Mouse (Mus musculus) liver, embryonic 12.5 days (tissue): ENCODE results near the gene Hist1h3a. TPM values are rescaled to one million over a fixed set of nuclear protein-coding genes. Genes with fewer than 3 reads are reported as not detected.
"Not testable (repeated sequence)": the region's sequence is repeated elsewhere in the genome, so short reads cannot be mapped to it uniquely, and the experiment has no call there.

Experiments used
- ATAC-seq: fragments of 200-750 bp; cut with Nextera tagmentation; 2 replicates; pipeline ENCODE4 v1.8.0; 2017; ENCODE audit warnings: moderate number of reproducible peaks, mild to moderate bottlenecking, moderate library complexity
- H3K27ac ChIP-seq: fragments of 300-500 bp; sonication (generic); 2 replicates; pipeline ENCODE4 v1.5.1; 2016; ENCODE audit warnings: mild to moderate bottlenecking
- H3K27me3 ChIP-seq: fragments of 300-500 bp; sonication (generic); replicated peaks from 2 replicates; pipeline ENCODE4 v1.6.1; 2016; ENCODE audit warnings: mild to moderate bottlenecking, moderate library complexity
- H3K36me3 ChIP-seq: fragments of 300-500 bp; sonication (generic); 2 replicates; pipeline ENCODE4 v1.6.1; 2016; ENCODE audit warnings: mild to moderate bottlenecking, moderate library complexity
- H3K4me1 ChIP-seq: fragments of 300-500 bp; sonication (generic); 2 replicates; pipeline ENCODE4 v1.6.1; 2016
- H3K4me2 ChIP-seq: fragments of 300-500 bp; sonication (generic); 2 replicates; pipeline ENCODE4 v1.6.1; 2016; ENCODE audit warnings: mild to moderate bottlenecking, moderate library complexity
- H3K4me3 ChIP-seq: fragments of 300-500 bp; sonication (generic); 2 replicates; pipeline ENCODE4 v1.5.1; 2016; ENCODE audit warnings: mild to moderate bottlenecking, moderate library complexity
- H3K9ac ChIP-seq: fragments of 300-500 bp; sonication (generic); 2 replicates; pipeline ENCODE4 v1.6.1; 2016; ENCODE audit warnings: mild to moderate bottlenecking, moderate library complexity
- H3K9me3 ChIP-seq: fragments of 300-500 bp; sonication (generic); replicated peaks from 2 replicates; pipeline ENCODE4 v1.6.1; 2016; ENCODE audit warnings: mild to moderate bottlenecking, moderate library complexity
- WGBS: fragments of 180-500 bp; shearing (Covaris S2); methylation state at CpG from one replicate; pipeline ENCODE4 v1.1.7; 2016; ENCODE audit not compliant: insufficient replicate concordance; 5-methylcytosine and 5-hydroxymethylcytosine counted together
- polyA plus RNA-seq: library from polyadenylated mRNA; unstranded; fragments of >200 nt; fragmentation: Nextera tagmentation; extraction: Ambion mirVana; gene quantifications from 2 replicates; pipeline ENCODE4 v1.2.1, GENCODE M21; 2016

Hist1h3a gene
- polyA plus RNA-seq, 1 experiment from 2014 or later, result 6.8 TPM

DNA sequence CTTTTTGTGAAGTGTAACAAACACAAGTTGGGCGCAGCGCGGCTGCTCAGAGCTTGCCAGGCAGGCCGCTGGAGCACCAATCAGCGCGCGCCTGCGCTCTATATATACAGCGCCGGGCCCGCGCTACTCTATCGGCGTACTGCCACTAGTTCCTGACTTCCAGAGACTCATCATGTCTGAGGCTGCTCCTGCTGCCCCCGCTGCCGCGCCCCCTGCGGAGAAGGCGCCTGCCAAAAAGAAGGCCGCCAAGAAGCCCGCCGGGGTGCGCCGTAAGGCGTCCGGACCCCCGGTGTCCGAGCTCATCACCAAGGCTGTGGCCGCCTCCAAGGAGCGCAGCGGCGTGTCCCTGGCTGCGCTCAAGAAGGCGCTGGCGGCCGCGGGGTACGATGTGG, 23.5 kb downstream of the Hist1h3a start, which contains the start of gene Hist1h1c:
Gene Hist1h1c, plus strand, starts transcription at position 132 of the 392 bp plus-strand sequence.
- Histone ChIP-seq H3K36me3 (no peaks in the 10 kb centered on the region), H3K27ac (peak within 1 kb of the TSS; percentile 100), H3K9me3 (no peaks in the 10 kb centered on the region), H3K4me3 (peak within 1 kb of the TSS; percentile 60), H3K27me3 (no peaks in the 10 kb centered on the region), H3K9ac (peak within 1 kb of the TSS; percentile 92), H3K4me2 (peak within 1 kb of the TSS; percentile 79), H3K4me1 (peaks cover 39% of the 10 kb centered on the region)
- peak; percentile 80 for ATAC-seq
- under 1% methylated on average over 38 of the region's 38 CpGs for WGBS

DNA sequence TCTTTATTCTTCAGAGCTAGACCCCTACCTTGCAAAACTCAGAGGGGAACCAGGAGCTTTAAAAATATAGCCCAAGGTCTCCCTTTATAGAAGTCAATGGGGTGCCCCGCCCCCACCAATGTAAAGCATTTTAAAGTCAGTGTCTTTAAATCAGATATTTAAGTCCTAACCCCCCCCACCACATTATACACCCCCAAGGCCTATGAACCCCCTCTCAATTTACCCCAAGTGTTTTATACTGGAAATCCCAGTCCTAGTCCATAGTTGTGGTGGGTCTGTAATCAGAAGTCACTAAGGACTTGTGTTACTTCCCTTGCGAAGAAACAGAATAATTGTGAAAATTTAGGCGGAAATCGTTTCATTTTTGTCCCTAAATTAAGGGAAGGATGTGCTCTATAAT, 24.1 kb downstream of the Hist1h3a start:
- H3K27me3 ChIP-seq, result no peaks in the 10 kb centered on the region
- peak overlapping the region; percentile 79 for H3K4me2 ChIP-seq
- H3K27ac ChIP-seq, result peak overlapping the region; percentile 100
- H3K4me3 ChIP-seq, result peak overlapping the region; percentile 60
- no peaks in the 10 kb centered on the region for H3K9me3 ChIP-seq
- no peak for ATAC-seq
- H3K4me1 ChIP-seq, result peaks cover 35% of the 10 kb centered on the region
- no peaks in the 10 kb centered on the region for H3K36me3 ChIP-seq
- peak overlapping the region; percentile 92 for H3K9ac ChIP-seq
- WGBS, result 20% methylated on average over 4 of the region's 4 CpGs

DNA sequence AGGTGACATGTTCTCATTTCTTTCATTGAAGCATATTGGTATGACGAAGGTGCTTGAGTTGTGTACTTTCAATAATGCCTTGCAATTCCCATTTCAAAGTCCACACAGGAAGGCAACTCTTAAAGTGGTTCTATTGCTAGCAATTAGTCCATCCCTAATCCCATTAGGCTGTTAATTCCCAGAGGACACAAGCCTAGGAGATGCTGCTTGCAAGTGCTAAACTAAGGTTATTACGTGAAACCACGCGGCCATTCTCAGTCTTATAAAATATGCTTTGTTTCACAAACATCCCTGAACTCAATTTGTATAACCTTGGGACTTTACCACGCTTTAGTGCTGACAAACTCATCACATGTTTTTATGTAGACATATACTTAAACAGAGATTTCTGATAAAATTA, 25.1 kb downstream of the Hist1h3a start:
- 0 out of 2 replicates have a peak overlapping the region, but pooled peaks have one; percentile 4 for H3K9ac ChIP-seq
- H3K4me1 ChIP-seq, result peaks cover 31% of the 10 kb centered on the region
- H3K9me3 ChIP-seq, result no peaks in the 10 kb centered on the region
- no peak overlapping the region for H3K4me2 ChIP-seq
- H3K4me3 ChIP-seq, result no peak overlapping the region
- 84% methylated on average over 5 of the region's 5 CpGs for WGBS
- peak overlapping the region; percentile 48 for H3K27ac ChIP-seq
- ATAC-seq, result no peak
- H3K27me3 ChIP-seq, result no peaks in the 10 kb centered on the region
- no peaks in the 10 kb centered on the region for H3K36me3 ChIP-seq

DNA sequence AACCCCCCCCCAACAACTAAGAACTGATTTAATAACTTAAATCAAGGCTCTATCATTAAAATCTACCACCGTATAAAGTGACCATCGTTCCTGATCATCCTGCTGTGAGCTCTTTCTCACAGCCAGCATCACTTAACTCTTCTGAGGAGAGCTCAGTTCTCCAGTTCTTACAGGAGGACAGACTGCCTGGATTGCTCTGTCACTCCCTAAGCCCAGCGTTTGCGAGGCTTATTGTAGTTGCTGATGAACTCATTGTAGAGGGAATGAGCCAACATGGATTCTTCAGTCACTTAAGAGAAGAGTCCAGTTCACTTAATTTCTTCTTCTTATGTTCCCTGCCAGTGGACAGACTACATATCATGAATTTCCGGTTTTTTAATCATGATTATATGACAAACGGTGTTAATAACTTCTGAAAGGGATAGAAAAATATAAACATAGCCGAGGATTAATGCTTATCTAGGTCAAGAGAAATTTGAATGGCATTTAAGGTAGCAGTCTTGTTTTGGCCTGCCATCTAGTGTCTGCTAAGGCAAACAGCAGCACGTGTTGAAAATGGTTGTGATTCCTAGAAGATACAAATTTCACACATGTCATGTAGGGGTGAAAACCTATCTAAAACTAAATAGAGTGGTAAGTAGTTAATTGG, 29.9 kb downstream of the Hist1h3a start:
- Histone ChIP-seq H3K4me1 (peaks cover 34% of the 10 kb centered on the region), H3K4me3 (no peak overlapping the region), H3K36me3 (no peaks in the 10 kb centered on the region), H3K9me3 (no peaks in the 10 kb centered on the region), H3K9ac (0 out of 2 replicates have a peak overlapping the region, but pooled peaks have one; percentile 22), H3K27ac (no peak overlapping the region), H3K4me2 (no peak overlapping the region), H3K27me3 (no peaks in the 10 kb centered on the region)
- no peak for ATAC-seq
- WGBS, result 23% methylated on average over 8 of the region's 8 CpGs

DNA sequence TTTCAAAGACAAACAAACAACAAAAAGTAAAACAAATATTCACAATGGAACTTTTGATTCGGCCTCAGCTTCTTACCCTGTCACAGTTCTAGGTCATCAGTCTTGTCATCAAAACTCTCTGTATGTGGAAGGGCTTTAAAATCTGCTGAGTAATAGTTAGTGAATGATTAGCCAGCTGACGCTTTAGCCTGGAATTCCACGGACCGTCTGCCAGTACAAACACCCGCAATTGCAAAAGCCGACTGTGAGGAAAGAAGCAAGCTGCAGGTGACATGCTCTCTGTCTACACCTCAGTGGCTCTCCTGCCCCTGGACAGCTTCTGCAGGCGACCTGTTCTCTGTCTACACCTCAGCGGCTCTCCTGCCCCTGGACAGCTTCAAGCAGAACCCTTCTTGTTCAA, 31.7 kb downstream of the Hist1h3a start:
- no peak overlapping the region for H3K4me2 ChIP-seq

DNA sequence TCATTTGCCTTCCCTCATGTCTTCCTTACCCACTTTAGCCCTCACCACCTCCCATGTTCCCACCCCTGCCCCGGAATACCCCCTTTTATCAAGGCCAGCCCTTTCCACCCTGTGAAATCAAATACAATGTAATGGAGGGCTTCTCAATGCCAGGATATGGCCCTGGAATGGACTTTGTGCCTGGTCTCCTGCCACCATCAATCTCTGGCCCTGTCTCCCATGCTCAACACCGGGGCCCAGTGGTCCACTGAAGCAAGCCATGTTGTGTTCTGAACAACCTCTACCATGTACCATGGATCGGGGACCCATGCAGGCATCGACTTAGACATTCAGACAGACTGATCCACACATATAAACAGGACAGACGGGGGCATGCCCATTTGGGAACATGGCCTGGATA, 32.5 kb downstream of the Hist1h3a start:
- H3K4me2 ChIP-seq, result no peak overlapping the region
- WGBS, result 78% methylated on average over 5 of the region's 5 CpGs
- no peaks in the 10 kb centered on the region for H3K36me3 ChIP-seq
- H3K9me3 ChIP-seq, result no peaks in the 10 kb centered on the region
- no peak overlapping the region for H3K4me3 ChIP-seq
- ATAC-seq, result no peak
- H3K9ac ChIP-seq, result no peak overlapping the region
- 0 out of 2 replicates have a peak overlapping the region, but pooled peaks have one; percentile 65 for H3K27ac ChIP-seq
- 0 out of 2 replicates have a peak, but pooled peaks cover 2% of the 10 kb centered on the region for H3K27me3 ChIP-seq
- peaks cover 47% of the 10 kb centered on the region for H3K4me1 ChIP-seq

More for the DNA sequence above, 31.7 kb downstream of the Hist1h3a start:
- 0 out of 2 replicates have a peak, but pooled peaks cover 2% of the 10 kb centered on the region for H3K27me3 ChIP-seq
- peak; percentile 46; the same call in 1 of the 2 replicates for ATAC-seq
- 0 out of 2 replicates have a peak overlapping the region, but pooled peaks have one; percentile 37 for H3K27ac ChIP-seq
- H3K4me3 ChIP-seq, result no peak overlapping the region
- H3K36me3 ChIP-seq, result no peaks in the 10 kb centered on the region
- no peaks in the 10 kb centered on the region for H3K9me3 ChIP-seq
- peaks cover 40% of the 10 kb centered on the region for H3K4me1 ChIP-seq
- H3K9ac ChIP-seq, result no peak overlapping the region
- WGBS, result 66% methylated on average over 8 of the region's 8 CpGs

DNA sequence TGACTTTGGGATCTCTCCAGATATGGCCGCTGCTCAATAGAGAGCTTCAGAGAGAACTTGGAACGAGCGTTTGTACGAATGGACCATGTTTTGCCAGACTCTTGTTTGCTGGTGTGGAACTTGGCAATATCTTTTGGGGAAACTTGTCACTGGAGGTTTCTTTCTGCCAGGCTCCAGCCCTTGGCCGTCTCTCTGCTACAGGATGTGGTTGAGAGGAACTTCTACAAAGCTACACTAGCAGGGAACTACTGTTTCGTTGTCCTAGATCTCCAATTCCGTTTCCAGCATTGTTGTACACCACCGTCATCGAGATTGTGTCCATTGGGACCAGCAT, 33.0 kb downstream of the Hist1h3a start:
- no peaks in the 10 kb centered on the region for H3K9me3 ChIP-seq
- H3K36me3 ChIP-seq, result no peaks in the 10 kb centered on the region
- no peak for ATAC-seq
- no peak overlapping the region for H3K4me3 ChIP-seq
- H3K9ac ChIP-seq, result no peak overlapping the region; the same call in 1 of the 2 replicates
- peaks cover 53% of the 10 kb centered on the region for H3K4me1 ChIP-seq
- 51% methylated on average over 9 of the region's 9 CpGs for WGBS
- peak overlapping the region; percentile 40 for H3K4me2 ChIP-seq
- 0 out of 2 replicates have a peak overlapping the region, but pooled peaks have one; percentile 65 for H3K27ac ChIP-seq
- 0 out of 2 replicates have a peak, but pooled peaks cover 2% of the 10 kb centered on the region for H3K27me3 ChIP-seq

DNA sequence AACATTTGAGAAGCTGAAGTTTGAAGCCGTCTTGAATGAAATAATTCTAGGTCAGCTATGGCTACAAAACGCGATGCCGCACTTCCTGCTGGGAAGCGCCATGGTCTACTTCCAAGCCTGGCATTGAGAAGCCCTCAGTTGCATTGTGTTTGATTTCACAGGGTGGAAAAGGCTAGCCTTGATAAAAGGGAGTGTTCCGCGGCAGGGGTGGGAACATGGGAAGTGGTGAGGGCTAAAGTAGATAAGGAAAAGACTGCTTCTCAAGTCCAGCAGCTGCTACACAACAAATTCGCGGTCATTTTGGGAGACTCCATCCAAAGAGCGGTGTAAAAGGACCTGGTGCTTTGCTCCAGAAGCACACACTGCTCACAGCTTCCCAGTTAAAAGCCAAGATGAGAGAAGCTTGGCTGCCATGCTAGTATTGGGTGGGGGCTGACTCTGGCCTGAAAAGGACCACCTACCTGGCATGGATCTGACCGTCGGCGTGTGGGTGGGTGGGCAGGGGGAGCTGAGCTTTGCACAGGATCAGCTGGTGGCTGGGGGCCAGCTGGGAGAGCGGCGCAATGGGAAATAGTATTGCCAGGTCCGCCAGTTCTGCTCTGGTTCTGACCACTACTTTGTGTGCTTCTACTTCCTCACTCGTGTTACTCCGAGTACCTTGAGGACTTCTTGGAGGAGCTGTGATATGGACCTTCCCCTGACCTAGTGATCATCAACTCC, 33.6 kb downstream of the Hist1h3a start:
- no peaks in the 10 kb centered on the region for H3K36me3 ChIP-seq
- peaks cover 58% of the 10 kb centered on the region for H3K4me1 ChIP-seq
- H3K4me2 ChIP-seq, result peak overlapping the region; percentile 40
- 0 out of 2 replicates have a peak overlapping the region, but pooled peaks have one; percentile 65 for H3K27ac ChIP-seq
- WGBS, result 46% methylated on average over 18 of the region's 18 CpGs
- no peaks in the 10 kb centered on the region for H3K9me3 ChIP-seq
- H3K27me3 ChIP-seq, result 0 out of 2 replicates have a peak, but pooled peaks cover 2% of the 10 kb centered on the region
- H3K9ac ChIP-seq, result peak overlapping the region; percentile 40; the same call in 1 of the 2 replicates
- no peak overlapping the region for H3K4me3 ChIP-seq
- 0 out of 2 replicates have a peak, but pooled peaks have one; percentile 36 for ATAC-seq

DNA sequence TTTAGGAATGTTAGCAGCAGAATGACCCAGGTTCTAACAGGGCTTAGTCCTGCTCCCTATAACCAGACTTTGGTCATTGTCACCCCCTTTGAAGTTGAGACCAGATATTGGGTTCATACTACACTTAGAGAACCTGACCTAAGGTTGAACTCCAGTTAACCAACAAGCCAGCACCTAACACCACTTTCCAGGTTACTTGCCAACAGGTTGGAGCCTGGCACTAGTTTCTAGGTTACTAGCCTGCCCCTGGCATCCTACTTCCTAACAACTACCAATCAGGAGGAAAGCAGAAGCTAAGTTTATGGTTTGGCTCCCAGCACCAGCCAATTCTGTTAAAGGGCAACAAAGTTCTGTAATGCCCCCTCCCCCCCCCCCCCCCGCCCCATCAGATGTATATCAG, 37.0 kb downstream of the Hist1h3a start:
- WGBS, result no CpG with 5 or more reads among the region's 1 CpGs
- no peak for ATAC-seq
- no peak overlapping the region for H3K4me3 ChIP-seq
- H3K4me2 ChIP-seq, result no peak overlapping the region
- 0 out of 2 replicates have a peak overlapping the region, but pooled peaks have one; percentile 25 for H3K27ac ChIP-seq
- no peaks in the 10 kb centered on the region for H3K9me3 ChIP-seq
- H3K36me3 ChIP-seq, result no peaks in the 10 kb centered on the region
- H3K27me3 ChIP-seq, result 0 out of 2 replicates have a peak, but pooled peaks cover 2% of the 10 kb centered on the region
- H3K9ac ChIP-seq, result no peak overlapping the region
- peaks cover 60% of the 10 kb centered on the region for H3K4me1 ChIP-seq

DNA sequence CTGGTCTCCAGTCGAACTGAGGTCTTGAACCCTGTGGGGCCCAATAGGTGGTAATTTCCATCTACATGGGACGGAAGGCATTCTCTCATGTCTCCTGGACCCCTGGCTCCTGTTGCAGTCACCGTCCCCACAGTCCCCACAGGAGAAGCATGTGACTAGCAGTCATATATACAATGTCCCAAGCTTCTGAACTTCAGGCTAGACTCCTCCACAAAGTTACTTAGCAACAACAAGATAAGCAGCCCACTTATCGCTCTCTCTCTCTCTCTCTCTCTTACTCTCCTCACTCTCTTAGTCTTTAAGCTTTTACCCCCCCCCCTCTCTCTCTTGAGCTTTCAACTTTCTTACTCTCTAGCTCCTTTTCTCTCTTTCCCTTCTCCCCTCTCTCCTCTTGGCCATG, 37.9 kb downstream of the Hist1h3a start:
- no peaks in the 10 kb centered on the region for H3K9me3 ChIP-seq
- peak overlapping the region; percentile 31; the same call in 1 of the 2 replicates for H3K9ac ChIP-seq
- no peaks in the 10 kb centered on the region for H3K36me3 ChIP-seq
- WGBS, result 44% methylated on average over 4 of the region's 4 CpGs
- H3K27ac ChIP-seq, result no peak overlapping the region
- peaks cover 53% of the 10 kb centered on the region for H3K4me1 ChIP-seq
- 0 out of 2 replicates have a peak, but pooled peaks have one; percentile 30 for ATAC-seq
- no peak overlapping the region for H3K4me3 ChIP-seq
- 0 out of 2 replicates have a peak, but pooled peaks cover 2% of the 10 kb centered on the region for H3K27me3 ChIP-seq
- H3K4me2 ChIP-seq, result peak overlapping the region; percentile 27; the same call in 1 of the 2 replicates

DNA sequence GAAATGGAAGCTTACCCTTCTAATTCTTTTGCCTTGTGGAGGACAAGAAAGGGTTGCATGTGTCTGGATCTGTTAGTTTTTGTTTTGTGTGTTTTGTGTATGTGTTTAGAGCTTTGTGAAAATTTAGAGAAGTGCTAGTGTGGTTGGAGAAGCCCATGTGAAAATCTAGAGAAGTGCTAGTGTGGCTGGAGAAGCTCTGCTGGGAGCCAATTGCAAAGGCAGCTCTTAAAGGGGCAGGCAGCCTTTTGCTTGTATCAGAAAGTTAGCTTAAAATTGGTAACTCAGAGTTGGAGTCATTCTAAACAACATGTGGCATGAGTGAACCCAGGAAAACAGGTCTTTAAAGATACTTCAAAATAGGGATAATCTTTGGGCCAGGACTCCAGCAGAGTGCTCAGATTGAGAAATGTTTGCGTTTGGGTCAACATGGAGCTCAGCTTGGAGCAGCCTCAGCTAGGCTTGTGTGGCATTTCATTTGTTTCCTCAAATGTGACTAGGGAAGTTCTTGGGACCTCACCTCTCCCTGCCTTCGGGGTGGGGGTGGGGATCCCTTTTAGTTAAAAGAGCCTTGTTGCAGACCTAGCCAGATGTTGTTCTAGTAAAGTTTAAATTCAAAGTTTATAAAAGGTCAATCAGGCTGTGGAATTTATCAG, 44.5 kb downstream of the Hist1h3a start:
- not testable (repeated sequence) for H3K4me1 ChIP-seq, H3K9me3 ChIP-seq, H3K4me3 ChIP-seq, H3K27me3 ChIP-seq, H3K4me2 ChIP-seq, ATAC-seq, H3K36me3 ChIP-seq, H3K9ac ChIP-seq
- H3K27ac ChIP-seq, result 0 out of 2 replicates have a peak overlapping the region, but pooled peaks have one; percentile 20
- 12% methylated on average over 2 of the region's 2 CpGs for WGBS
